1 mouse cellular context compared by ENCODE assay signal in the genomic region with DNA sequence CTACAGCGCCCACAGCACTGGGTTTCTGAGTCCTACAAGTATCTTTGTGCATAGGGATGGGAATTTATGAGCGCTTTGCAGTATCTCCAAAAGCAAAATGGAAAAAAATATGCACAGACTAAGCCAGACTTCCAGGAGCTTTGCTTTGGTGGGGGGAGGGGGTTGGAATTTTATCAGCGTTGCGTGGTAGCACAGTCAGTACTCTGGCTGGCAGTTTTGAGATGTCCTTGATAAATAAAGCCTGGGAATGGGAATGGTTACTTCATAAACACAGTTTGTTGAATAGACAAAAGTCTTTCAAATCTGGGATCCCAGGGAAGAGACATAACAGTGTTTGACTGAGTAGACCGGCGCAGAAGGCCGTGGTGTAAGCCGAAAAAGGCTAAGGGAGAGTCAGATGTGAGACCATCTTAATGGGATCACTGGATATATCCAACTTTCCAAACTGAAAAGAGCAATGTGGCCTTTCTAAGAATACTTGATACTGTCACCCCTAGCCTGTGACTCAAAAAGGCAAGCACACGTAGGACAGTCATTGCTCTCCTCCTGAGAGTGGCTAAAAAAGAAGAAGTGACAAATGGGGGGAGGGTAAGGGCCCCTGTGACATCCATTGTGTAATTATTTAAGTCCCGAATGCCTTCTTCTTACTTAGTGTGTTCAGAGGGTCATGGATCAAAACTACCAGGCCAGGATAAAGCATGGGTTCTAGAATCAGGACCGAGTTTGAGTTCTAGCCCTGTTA.
TF ChIP-seq lines count a peak whose summit lies in the region.

No protein-coding gene starts in this region.

TF ChIP-seq in CH12.LX, 34 proteins besides CTCF, POLR2A, EP300 and RAD21 (continued from another document):
- TF ChIP-seq CHD2 (IDR thresholded peaks at IDR 0.05; ENCODE audit: low read length) (peak; percentile 93), ZKSCAN1 (IDR thresholded peaks at IDR 0.05; ENCODE audit: borderline replicate concordance, low read depth, low read length) (no peak), MAZ (IDR thresholded peaks at IDR 0.05; ENCODE audit: low read depth, low read length) (no peak), RCOR1 (conservative IDR thresholded peaks at IDR 0.05; ENCODE audit: low read depth, low read length) (peak; percentile 84), MAFK (IDR thresholded peaks at IDR 0.05; ENCODE audit: insufficient replicate concordance, low read length) (peak; percentile 68; the same call in 1 of the 2 replicates), GABPA (IDR thresholded peaks at IDR 0.05; ENCODE audit: insufficient replicate concordance, low read depth, low read length) (no peak), ZNF384 (IDR thresholded peaks at IDR 0.05; ENCODE audit: low read depth, low read length) (peak; percentile 55; the same call in 1 of the 2 replicates), ETS1 (conservative IDR thresholded peaks at IDR 0.05; ENCODE audit: low read depth, low read length) (peak; percentile 87), MXI1 (IDR thresholded peaks at IDR 0.05; ENCODE audit: low read depth, low read length) (peak; percentile 25; the same call in 1 of the 2 replicates), CHD1 (IDR thresholded peaks at IDR 0.05; ENCODE audit: low read depth, low read length) (no peak), KAT2A (IDR thresholded peaks at IDR 0.05; ENCODE audit: insufficient replicate concordance, low read length) (0 out of 2 replicates have a peak, but pooled peaks have one; percentile 40)
